Mouse (Mus musculus): ENCODE results near the gene Kif21a.

Gene Kif21a

DNA sequence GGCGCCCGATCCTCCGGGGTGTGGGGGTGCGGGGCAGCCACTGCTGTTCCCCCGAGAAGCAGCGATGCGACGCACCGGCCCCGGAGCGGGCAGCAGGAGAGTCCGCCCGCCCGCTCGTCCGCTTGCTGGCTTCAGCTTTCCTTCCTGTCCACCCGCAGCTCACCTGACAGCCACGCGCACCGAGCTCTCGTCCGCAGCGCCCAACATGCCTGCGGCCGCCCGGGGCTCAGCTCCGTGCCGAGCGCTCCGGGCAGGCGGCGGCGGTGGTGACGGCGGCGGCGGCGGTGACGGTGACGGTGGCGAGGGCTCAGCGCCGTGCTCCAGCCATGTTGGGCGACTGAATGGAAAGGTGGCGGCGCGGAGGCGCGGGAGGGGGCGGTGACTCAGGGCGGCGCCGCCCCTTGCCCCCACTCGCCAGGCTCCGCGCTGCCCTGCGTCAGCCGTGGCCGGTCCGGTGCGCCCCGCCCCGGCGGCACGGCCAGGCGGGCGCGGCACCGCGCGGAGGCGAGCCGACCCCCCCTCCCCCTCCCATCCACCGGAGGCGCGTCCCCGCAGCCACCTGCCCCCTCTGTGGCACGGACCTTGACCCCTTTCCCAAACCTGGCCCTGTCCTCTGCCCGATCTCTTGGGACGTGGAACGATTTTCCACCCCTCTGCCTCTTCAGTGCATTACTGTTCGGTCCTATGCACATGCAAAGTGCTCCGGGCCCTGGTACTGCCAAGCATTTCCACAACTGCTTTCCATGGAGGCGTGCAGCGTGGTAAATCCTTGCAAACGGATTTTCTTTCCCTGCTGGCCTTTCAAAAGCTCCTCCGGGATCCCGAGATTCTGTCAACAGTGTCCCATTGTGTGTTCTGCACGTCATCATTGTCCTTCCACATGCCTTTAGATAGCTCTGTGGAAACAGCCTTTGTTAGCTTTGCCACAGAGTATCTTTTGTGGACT lies at the start of gene Kif21a:
Kif21a (minus strand) TSS at position 453 of the 946 bp plus-strand sequence.
- DNase-seq (ENCODE audit: low read depth): no peak

DNA sequence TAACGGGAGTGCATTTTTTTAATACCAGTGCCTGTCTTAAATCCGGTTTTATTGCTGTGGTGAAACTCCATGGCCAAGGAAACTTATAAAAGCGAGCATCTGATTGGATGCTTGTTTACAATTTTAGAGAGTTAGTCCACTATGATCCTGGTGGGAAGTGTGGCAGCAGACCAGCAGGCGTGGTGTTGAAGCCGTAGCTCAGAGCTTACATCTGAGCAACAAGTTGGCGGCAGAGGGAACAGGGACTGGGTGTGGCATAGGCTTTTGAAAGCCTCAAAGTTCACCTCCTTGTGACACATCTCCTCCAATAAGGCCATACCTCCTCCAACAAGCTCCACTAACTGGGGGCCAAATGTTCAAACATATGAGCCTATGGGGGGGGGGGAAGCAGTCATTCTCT lies 46.9 kb upstream of the Kif21a start:
- no peak for DNase-seq (ENCODE audit: low read depth)

DNA sequence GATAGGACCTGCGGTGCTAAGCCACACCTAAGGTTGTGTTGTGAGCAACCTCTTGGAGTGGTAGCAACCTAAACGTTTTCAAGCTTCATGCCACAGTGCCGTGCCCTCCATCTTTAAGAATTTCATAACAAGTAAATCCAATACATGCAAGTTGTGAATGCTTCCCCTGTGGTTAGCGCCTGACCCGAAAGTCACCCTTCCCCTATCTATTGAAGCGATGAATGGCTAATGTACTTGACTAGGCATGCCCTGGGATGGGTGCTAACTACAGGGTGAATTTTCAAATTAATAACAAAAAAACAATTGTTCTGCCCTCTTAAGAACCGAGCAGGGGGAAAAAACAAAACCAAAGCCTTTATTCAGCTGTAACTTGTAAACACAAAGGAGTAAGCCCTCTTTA lies 39.7 kb upstream of the Kif21a start:
- DNase-seq (ENCODE audit: low read depth): no peak

DNA sequence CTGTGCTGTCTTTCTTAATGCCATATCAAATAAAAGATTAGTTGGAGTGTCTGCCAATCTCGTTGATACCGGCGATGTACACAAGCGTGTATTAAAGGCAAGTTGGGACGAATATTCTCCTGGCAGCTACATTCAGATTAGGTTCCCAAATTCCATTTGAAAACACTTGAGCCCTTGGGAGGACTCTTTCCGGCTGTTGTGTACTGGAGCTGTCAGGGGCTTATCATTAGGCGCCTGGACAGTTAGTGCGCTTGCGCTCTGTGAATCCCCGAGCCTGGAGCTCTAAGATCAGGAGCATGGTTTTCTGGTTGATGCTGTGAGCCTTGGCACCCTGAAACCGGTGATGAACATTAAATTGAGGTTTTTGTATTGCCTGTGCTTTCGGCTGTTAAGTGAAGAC lies 38.3 kb upstream of the Kif21a start:
- no peak for DNase-seq (ENCODE audit: low read depth)

DNA sequence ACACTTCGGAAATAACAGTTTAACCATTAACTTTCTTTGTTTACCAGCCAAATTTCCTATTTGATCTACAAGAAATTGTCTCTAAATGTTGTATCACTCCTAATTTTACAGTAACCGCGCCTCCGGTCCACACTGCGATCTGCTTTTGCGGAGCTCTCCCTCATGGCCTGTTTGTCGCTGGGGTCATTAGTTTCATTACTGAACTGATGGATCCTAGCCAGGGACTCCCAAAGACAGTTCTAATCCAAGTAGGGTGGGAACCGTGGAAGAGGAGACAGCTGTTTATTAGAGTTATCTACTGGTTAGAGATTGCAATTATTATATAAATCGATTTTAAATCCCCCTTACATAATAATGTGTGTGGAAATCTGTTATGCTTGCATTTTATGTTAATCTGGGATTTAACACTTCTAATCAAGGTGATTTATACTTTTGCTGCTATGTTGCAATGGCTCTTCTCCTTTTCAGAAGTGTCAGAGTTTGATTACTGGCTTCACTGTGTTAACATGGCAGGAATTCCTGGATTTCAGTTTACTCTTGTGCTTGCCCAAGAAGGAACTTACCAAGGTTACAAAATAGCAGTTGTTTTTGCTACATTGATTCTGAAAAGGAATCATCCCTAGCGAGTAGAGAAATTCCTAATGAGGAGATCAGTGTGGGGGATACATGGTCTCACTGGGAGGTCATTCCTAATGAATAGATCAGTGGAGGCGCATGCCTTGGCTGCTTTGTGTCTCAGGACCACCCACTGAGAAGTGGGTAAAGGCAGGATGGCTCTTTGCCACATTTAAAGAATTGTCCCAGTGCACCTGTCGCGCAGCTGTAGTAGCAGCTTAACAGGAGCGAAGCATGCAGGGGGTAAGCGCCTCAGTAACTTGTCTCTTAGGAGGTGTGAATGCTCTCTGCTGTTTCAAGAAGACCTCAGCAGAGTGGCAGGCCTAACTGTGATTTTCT lies 28.0 kb upstream of the Kif21a start:
- no peak for DNase-seq (ENCODE audit: low read depth)

DNA sequence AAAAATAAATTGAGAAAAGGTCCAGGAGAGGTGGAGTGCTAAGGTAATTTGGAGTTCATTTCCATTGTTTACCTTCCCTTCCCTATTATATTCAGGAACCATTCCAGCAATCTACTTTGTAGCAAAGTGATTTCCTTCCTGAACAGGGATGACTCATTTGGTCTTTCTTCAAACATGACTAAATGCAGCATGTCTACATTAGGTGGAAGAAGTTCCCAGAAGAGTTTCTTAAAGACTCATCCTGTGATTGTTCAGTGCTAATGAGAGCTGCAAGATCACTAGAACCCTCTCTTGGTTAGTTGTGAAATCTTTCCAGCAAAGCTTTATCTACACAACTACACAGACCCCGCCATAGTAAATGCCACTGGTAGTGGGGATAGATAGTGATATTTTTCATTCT lies 22.7 kb upstream of the Kif21a start:
- no peak for DNase-seq (ENCODE audit: low read depth)

DNA sequence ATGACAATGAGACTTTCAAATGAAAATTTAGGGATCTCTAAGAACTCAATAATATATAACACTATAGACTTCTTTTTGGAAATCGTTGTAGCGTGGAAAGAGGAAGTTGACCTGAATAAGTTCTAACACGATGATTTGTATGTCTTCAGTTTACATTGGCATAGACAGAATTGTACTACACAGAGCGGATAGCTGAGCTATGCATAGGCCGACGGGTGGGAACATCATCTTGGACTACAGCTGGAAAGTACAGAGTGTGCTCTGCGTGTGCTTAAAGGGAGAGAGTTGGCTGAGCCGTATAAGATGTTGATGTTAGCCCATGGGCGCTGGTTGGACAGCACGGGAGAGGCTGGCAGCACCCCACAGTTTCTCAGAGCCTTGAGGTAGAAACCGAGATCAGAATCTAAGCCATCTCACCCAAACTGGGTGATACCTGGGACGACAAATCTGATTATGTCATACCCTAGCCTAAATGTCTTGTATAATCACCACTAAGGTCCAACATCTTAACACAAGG lies 14.6 kb upstream of the Kif21a start:
- no peak for DNase-seq (ENCODE audit: low read depth)

DNA sequence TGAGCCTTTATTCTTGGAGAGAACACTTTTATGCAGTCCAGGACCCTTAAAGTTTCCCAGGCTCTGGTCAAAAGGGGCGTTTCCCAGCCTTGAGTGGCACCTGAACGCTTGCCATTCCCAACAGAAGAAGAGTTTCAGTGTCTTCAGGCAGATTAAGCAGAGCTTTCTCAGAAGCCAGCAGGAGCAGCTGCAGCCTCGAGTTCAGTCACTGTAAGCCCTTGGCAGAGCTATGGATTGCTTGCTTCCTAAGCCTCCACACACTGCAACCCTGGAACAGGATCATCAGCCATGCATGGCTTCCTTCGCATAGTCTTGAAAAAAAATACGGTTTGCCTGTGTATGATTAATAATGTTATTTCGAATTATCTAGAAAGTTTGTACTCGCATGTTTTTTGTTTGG lies 14.1 kb upstream of the Kif21a start:
- DNase-seq (ENCODE audit: low read depth): no peak

DNA sequence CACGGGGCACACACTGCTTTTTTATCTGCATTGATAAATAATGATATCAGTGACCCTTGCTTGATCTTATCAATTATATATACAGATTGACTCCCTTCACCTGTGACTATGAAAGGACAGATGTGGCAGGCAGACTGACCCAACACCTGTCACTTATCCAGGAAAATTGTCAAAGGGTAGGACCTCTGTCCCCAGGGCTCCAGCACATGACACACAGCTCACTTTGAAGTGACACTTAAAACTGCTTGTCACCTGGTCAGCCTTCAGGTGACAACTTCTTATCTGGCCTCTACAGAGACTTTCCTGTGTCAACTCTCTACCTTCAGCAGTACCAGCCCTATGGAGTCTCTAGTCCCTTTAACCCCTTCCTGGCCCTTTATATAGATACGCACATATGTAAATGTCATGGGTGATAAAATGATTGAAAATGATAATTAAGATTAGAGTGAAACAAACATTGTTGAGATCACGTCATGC lies 7.2 kb upstream of the Kif21a start:
- no peak for DNase-seq (ENCODE audit: low read depth)

DNA sequence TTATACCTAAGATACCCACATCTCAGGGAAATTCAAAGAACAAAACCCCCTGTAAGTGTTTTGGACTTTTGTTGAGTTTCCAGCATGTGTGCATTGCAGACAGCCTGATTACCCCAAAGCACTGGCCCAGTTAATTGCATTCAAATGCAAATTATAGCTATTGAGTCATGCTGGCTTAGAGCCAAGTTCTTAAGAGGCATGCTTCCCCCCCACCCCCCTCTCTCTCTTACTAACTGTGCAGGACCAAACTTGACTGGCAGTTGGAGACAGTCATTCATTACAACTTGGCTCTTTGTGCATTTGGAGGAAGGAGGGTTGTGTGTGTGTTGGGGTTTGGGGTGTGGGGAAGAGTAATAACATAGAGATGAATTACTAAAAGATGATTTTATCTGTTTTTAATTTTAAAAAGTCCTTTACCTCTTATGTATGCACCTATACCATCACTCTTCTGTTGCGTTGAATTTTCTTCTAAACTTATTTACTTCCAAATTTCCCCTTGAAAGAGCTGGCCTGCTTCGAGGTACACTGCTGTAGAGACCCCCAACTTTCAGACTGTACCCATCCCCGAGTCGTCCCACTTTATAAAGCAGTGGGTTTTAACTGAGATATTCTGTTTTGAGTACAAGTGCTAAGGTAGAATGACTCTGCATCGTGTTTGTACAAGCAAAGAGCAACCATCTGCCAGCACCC lies 6.6 kb upstream of the Kif21a start:
- no peak for DNase-seq (ENCODE audit: low read depth)

DNA sequence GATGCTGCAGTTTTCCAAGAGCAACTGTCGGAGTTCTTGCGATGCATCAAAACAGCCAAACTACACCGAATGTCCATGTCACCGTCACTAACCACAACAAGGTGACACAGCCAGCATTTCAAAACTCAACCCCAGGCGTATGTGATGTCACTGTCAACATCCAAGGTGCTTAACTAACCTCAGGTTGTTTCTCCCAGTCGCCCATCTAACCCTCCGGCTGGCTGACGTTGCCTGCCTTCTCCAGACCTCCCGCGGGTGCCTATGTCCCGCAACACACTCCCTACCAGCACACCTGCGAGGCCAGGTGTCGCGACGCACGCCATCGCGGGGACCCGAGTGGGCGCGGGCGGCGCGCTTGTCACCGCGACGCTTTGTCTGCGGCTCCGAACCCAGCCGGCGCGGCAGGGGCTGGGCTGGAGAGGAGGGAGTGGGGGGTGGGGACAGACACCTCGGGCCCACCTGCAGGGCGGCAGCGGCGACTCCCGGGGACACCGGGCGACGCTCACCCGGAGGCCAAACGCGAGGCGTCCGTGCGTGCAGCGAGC lies 725 bp downstream of the Kif21a start:
- DNase-seq (ENCODE audit: low read depth): no peak

DNA sequence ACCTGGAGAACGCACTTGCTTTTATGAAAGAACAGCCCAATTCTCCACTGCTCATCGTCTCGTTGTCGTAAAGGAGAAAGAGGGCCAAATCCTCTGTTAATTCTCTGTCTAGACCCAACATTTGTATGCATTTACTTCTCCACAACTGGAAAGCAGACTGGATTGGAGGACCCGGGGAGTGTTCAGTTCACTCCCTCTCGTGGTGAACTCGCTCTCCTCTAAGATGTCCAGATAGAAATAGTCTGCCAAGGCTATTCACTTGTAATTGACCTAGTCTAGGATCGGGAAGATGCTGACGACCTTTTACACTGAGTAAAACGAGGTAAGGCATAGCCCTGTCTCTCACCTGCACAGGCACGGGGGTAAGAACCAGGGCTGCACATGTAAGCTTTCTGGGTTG lies 2.1 kb downstream of the Kif21a start:
- DNase-seq (ENCODE audit: low read depth): no peak

DNA sequence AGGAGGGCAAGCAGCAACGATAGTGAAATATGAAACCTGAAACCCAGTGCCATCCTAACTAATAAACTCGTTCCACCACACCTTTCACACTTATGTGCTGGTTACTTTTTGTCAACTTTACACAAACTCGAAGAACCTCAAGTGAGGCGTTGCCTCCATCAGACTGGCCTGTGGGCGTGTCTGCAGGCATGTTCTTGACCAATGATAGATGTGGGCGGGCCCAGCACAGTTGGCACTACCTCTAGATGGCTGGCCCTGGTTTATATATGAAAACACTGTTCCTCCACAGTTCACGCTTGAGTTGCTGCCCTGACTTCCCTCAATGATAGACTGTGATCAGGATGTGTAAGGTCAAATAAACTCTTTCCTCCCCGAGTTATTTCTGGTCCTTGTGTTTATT lies 3.2 kb downstream of the Kif21a start:
- no peak for DNase-seq (ENCODE audit: low read depth)

DNA sequence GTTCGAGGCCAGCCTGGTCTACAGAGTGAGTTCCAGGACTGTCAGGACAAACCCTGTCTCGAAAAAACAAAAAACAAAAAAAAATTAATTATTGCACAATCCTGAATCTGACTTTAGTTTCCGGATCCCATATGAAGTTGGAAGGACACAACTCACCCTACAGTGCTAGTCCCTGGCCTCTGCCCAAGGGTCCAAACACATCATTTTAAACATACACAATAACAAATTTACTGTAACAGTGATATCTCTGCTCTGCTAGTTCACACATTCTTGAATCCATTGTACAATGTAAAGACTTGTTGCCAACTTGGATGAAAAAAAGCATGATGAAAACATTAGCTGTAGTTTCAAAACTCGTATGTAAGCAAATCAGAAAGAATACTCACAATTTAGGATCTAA lies 6.5 kb downstream of the Kif21a start:
- DNase-seq (ENCODE audit: low read depth): no peak

DNA sequence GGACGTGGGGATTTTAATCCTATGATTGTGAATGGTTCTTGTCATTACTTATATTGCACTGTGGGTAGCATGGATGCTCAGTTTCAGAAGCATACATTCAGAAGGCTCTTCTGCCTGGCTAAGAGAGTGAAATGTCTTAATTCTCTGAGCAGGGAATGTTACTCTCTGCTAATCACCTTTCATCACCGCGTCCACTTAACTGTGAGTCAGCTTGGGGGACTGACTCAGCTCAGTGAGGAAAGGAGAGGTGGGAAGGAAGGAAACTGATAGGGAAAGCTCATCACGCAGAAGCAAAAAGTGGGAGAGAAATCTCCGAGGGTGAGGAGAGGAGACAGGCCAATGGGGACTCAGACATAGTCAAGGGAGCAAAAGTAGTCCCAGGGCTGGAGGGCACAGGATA lies 10.9 kb downstream of the Kif21a start:
- DNase-seq (ENCODE audit: low read depth): no peak

DNA sequence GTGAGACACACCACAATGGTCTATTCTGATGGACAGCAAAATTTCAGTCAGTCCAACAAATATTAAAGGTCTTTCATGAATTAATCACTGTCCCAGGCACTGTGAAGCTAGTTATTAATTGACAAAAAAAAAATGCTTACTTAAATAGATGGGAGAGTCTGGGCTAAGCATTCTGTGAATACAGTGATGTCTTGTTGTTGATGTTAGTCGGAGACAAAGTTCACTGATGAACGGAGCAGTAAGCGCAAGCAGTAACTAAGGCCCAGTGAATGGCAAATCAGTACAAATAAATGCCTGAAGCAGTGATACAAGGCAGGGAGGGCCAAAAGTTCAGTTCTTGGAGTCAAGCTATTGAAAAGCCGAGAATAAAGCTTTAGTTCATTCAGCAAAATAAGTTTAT lies 15.7 kb downstream of the Kif21a start:
- no peak for DNase-seq (ENCODE audit: low read depth)

DNA sequence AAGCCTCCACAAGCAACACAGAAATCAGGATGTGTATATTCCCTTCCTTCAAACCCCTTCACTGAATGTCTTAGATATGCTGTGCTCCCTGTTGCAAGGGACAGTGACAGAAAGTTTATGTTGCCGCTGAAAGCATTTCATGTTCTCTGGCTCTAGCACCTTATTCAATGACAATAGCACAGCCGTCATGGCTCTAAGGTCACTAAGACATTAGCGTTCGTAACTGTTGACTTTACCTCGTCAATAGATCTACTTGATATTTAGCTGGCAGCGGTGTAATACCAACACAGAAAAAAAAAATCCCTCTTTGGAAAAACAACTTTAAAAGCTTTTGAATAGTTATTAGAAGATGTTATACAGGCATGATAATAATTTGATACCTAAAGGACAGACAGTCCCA lies 16.2 kb downstream of the Kif21a start:
- no peak for DNase-seq (ENCODE audit: low read depth)

DNA sequence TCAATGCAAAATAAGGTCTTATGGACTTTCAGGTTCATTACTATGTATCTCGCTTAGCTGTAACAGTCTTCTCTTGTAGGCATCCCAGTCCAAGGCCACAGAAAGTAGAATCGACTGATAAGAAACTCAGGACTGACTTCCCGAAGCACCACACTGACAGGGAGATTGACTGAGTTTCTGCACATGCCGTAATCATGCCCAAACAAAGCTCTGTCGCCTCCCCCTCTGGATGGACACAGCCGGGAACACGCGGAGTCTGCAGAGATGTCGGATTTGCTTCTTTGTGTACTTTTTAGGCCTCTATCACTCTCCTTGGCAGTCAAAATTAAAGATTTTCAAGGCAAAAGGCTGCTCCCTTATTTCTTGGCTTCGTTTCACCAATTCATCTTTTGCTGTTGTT lies 20.8 kb downstream of the Kif21a start:
- no peak for DNase-seq (ENCODE audit: low read depth)

DNA sequence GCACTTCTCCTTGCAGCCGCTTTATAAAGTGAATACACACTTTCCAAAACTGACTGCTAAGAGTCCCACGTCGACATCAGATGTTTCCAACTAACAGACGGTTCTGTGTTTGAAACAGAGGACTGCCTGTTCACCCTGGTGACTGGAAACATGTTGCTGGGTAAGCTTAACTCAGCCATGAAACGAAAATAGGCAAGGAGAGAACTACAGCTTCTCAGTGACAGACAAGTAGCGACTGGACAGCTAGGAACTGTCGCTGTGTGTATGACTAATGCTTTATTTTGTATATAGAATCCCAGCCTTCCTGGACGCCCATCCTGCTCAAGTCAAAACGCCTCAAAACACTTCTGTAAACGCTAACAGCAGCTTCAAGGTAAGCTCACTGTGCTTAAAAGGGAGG lies 21.3 kb downstream of the Kif21a start:
- DNase-seq (ENCODE audit: low read depth): no peak

DNA sequence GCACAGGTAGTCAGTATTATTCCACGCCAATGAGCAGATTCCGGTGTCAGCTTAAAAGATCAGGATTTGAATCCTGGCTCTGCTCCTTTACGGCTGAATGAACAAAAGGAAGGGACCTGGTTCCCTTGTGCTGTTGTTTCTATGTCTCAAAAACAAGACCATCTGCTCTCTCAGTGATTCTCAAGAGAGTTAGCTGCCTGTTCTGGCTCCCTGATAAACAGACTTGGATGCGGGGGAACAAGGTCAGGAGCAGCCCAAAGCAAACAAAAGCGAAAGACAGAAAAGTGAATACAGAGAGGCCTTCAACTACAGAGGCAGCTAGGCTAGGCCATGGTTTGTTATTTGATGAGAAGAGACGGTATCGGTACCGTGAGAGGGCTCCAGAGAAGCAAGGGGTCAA lies 27.5 kb downstream of the Kif21a start:
- no peak for DNase-seq (ENCODE audit: low read depth)

DNA sequence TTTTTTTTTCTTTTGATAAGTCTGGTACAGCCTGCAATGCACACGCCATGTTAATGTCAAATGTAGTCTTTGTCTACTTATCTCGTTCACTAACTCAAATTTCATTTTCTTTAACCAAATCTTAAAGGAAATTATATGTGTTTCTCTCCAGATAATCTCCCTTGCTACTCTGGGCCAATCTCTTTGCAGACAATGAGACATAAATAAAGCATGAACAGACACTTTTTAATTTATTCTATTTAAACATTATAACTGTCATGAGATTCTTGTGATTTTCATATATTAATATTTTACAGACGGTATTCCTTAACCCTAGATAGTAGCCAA lies 30.9 kb downstream of the Kif21a start:
- no peak for DNase-seq (ENCODE audit: low read depth)
